Mouse (Mus musculus) midbrain, embryonic 16.5 days (tissue): Measurements from ENCODE around the gene Lrrc27. TPM values are rescaled to one million over a fixed set of nuclear protein-coding genes. Genes with fewer than 3 reads are reported as not detected.

Experiments used
- ATAC-seq: fragments of 200-750 bp; cut with Nextera tagmentation; 2 replicates; pipeline ENCODE4 v1.8.0; 2017; ENCODE audit warnings: moderate TSS enrichment
- H3K27ac ChIP-seq: fragments of 300-500 bp; sonication (generic); 2 replicates; pipeline ENCODE4 v1.5.1; 2014; ENCODE audit warnings: mild to moderate bottlenecking, low read length, mixed read lengths
- H3K27me3 ChIP-seq: fragments of 300-500 bp; sonication (generic); 2 replicates; pipeline ENCODE4 v1.6.1; 2014; ENCODE audit warnings: low read depth, low read length, mixed read lengths; ENCODE audit not compliant: control insufficient read depth, insufficient read depth
- H3K36me3 ChIP-seq: fragments of 300-500 bp; sonication (generic); 2 replicates; pipeline ENCODE4 v1.6.1; 2014; ENCODE audit warnings: mild to moderate bottlenecking, low read length, moderate library complexity, mixed read lengths; ENCODE audit not compliant: control insufficient read depth, insufficient read depth
- H3K4me1 ChIP-seq: fragments of 300-500 bp; sonication (generic); 2 replicates; pipeline ENCODE4 v1.6.1; 2014; ENCODE audit warnings: mild to moderate bottlenecking, low read length, mixed read lengths; ENCODE audit not compliant: control insufficient read depth, insufficient read depth
- H3K4me2 ChIP-seq: fragments of 300-500 bp; sonication (generic); 2 replicates; pipeline ENCODE4 v1.6.1; 2014; ENCODE audit warnings: mild to moderate bottlenecking, low read length, mixed read lengths
- H3K4me3 ChIP-seq: fragments of 300-500 bp; sonication (generic); 2 replicates; pipeline ENCODE4 v1.5.1; 2014; ENCODE audit warnings: low read depth, mild to moderate bottlenecking, low read length, moderate library complexity, mixed read lengths
- H3K9ac ChIP-seq: fragments of 300-500 bp; sonication (generic); 2 replicates; pipeline ENCODE4 v1.6.1; 2014; ENCODE audit warnings: low read depth, low read length, mixed read lengths
- H3K9me3 ChIP-seq: fragments of 300-500 bp; sonication (generic); replicated peaks from 2 replicates; pipeline ENCODE4 v1.6.1; 2014; ENCODE audit warnings: mild to moderate bottlenecking, low read length, mixed read lengths; ENCODE audit not compliant: control insufficient read depth, poor library complexity, severe bottlenecking
- WGBS: fragments of 180-500 bp; shearing (Covaris S2); extraction: QIAGEN DNeasy Blood & Tissue Kit; methylation state at CpG from one replicate; pipeline ENCODE4 v1.1.7; 2014; 5-methylcytosine and 5-hydroxymethylcytosine counted together
- polyA plus RNA-seq: library from polyadenylated mRNA; unstranded; fragments of >200 nt; fragmentation: Nextera tagmentation; extraction: Ambion mirVana; gene quantifications from 2 replicates; pipeline ENCODE4 v1.2.1, GENCODE M21; 2015

Gene Lrrc27
- polyA plus RNA-seq, 1 experiment from 2014 or later, result 7.0 TPM

DNA sequence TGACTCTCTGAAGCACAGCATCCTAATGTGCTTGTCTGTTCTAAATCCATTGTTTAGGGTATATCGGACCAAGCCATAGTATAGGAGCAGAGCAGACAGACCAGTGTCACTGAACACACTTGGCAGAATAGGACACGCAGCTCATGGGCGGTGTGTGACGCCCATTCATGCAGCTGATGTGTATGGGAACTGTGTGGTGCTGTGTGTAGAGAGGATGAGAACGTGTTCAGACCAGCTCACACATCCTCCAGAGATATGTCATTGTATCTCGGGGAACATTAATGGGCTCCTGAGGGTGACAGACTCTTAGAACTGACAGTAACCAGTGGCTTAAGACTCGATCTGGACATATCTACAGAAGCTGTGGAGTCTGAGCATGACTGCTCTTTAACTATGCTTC lies 13.6 kb downstream of the Lrrc27 start:
- no peak overlapping the region for H3K4me2 ChIP-seq
- no peaks in the 10 kb centered on the region for H3K4me1 ChIP-seq
- no peaks in the 10 kb centered on the region for H3K27me3 ChIP-seq
- ATAC-seq, result no peak
- no peak overlapping the region for H3K27ac ChIP-seq
- H3K9ac ChIP-seq, result no peak overlapping the region
- no peaks in the 10 kb centered on the region for H3K9me3 ChIP-seq
- 88% methylated on average over 7 of the region's 7 CpGs for WGBS
- no peak overlapping the region for H3K4me3 ChIP-seq
- no peaks in the 10 kb centered on the region for H3K36me3 ChIP-seq

GRCm38 (mm10) chr7:139228447-139229171 lies 15.8 kb downstream of the Lrrc27 start:
- WGBS, result 85% methylated on average over 6 of the region's 6 CpGs
- Histone ChIP-seq H3K4me3 (no peak overlapping the region), H3K9ac (no peak overlapping the region), H3K27me3 (no peaks in the 10 kb centered on the region), H3K4me1 (no peaks in the 10 kb centered on the region), H3K27ac (no peak overlapping the region), H3K9me3 (no peaks in the 10 kb centered on the region), H3K36me3 (no peaks in the 10 kb centered on the region), H3K4me2 (no peak overlapping the region)
- no peak for ATAC-seq

GRCm38 (mm10) chr7:139229837-139230236 lies 17.0 kb downstream of the Lrrc27 start:
- no peak overlapping the region for H3K9ac ChIP-seq
- no peaks in the 10 kb centered on the region for H3K27me3 ChIP-seq
- no peak overlapping the region for H3K4me2 ChIP-seq
- no peaks in the 10 kb centered on the region for H3K9me3 ChIP-seq
- no peaks in the 10 kb centered on the region for H3K36me3 ChIP-seq
- H3K4me3 ChIP-seq, result no peak overlapping the region
- H3K27ac ChIP-seq, result no peak overlapping the region
- H3K4me1 ChIP-seq, result peaks cover 7% of the 10 kb centered on the region
- ATAC-seq, result no peak
- 75% methylated on average over 5 of the region's 5 CpGs for WGBS

DNA sequence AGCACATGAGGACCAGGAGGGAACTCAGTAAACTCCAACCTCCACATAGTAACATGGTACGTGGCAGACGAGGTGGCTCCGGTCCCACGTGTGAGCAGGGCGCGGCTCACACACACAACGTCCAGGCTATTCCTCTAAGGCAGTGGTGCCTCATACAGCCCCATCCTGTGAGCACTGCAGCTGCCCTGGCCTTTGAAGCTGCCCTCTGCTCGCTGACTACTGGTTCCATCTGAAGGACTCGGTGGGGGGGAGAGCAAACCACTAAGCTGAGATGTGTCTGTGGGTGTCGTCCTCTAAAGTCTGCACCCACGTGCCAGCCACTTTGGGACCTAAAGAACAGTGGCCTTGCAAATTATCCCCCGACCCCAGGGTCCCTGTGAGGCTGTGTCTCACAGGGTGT lies 17.5 kb downstream of the Lrrc27 start:
- Histone ChIP-seq H3K27me3 (no peaks in the 10 kb centered on the region), H3K27ac (no peak overlapping the region), H3K9me3 (no peaks in the 10 kb centered on the region), H3K4me3 (no peak overlapping the region), H3K4me2 (no peak overlapping the region), H3K4me1 (peaks cover 7% of the 10 kb centered on the region), H3K36me3 (no peaks in the 10 kb centered on the region), H3K9ac (no peak overlapping the region)
- WGBS, result 77% methylated on average over 12 of the region's 12 CpGs
- ATAC-seq, result no peak

GRCm38 (mm10) chr7:139233714-139234113 lies 20.9 kb downstream of the Lrrc27 start:
- Histone ChIP-seq H3K4me3 (no peak overlapping the region), H3K27me3 (no peaks in the 10 kb centered on the region), H3K36me3 (no peaks in the 10 kb centered on the region), H3K27ac (no peak overlapping the region), H3K4me2 (no peak overlapping the region), H3K9me3 (no peaks in the 10 kb centered on the region), H3K4me1 (peaks cover 7% of the 10 kb centered on the region), H3K9ac (no peak overlapping the region)
- 1% methylated on average over 7 of the region's 7 CpGs for WGBS
- ATAC-seq, result peak; percentile 78

GRCm38 (mm10) chr7:139234426-139235188 lies 21.8 kb downstream of the Lrrc27 start:
- WGBS, result 13% methylated on average over 18 of the region's 18 CpGs
- Histone ChIP-seq H3K36me3 (no peaks in the 10 kb centered on the region), H3K4me1 (peaks cover 7% of the 10 kb centered on the region), H3K27ac (no peak overlapping the region), H3K4me2 (peak overlapping the region; percentile 43), H3K9ac (peak overlapping the region; percentile 18; the same call in 1 of the 2 replicates), H3K27me3 (no peaks in the 10 kb centered on the region), H3K4me3 (no peak overlapping the region), H3K9me3 (no peaks in the 10 kb centered on the region)
- peak; percentile 61 for ATAC-seq

GRCm38 (mm10) chr7:139235651-139236358 lies 23.0 kb downstream of the Lrrc27 start:
- no peak overlapping the region for H3K4me2 ChIP-seq

GRCm38 (mm10) chr7:139239432-139239831 lies 26.6 kb downstream of the Lrrc27 start:
- Histone ChIP-seq H3K9ac (no peak overlapping the region), H3K9me3 (no peaks in the 10 kb centered on the region), H3K27ac (no peak overlapping the region), H3K27me3 (no peaks in the 10 kb centered on the region), H3K36me3 (no peaks in the 10 kb centered on the region), H3K4me3 (no peak overlapping the region), H3K4me2 (no peak overlapping the region), H3K4me1 (no peaks in the 10 kb centered on the region)
- ATAC-seq, result no peak
- WGBS, result 82% methylated on average over 3 of the region's 3 CpGs

More at GRCm38 (mm10) chr7:139235651-139236358, 23.0 kb downstream of the Lrrc27 start:
- Histone ChIP-seq H3K9me3 (no peaks in the 10 kb centered on the region), H3K4me1 (peaks cover 7% of the 10 kb centered on the region), H3K27ac (no peak overlapping the region), H3K36me3 (no peaks in the 10 kb centered on the region), H3K4me3 (no peak overlapping the region), H3K27me3 (no peaks in the 10 kb centered on the region), H3K9ac (no peak overlapping the region)
- WGBS, result 83% methylated on average over 12 of the region's 12 CpGs
- ATAC-seq, result no peak
